Mouse (Mus musculus) cerebellum, adult (tissue): Measurements from ENCODE around the gene Tubb1.

Experiments
- ATAC-seq: cut with Nextera tagmentation; 2 replicates; pipeline ENCODE4 v1.9.2; 2017; ENCODE audit warnings: mild to moderate bottlenecking, moderate library complexity, mixed read lengths; ENCODE audit not compliant: insufficient number of reproducible peaks, low FRiP score, low TSS enrichment

Gene Tubb1

DNA sequence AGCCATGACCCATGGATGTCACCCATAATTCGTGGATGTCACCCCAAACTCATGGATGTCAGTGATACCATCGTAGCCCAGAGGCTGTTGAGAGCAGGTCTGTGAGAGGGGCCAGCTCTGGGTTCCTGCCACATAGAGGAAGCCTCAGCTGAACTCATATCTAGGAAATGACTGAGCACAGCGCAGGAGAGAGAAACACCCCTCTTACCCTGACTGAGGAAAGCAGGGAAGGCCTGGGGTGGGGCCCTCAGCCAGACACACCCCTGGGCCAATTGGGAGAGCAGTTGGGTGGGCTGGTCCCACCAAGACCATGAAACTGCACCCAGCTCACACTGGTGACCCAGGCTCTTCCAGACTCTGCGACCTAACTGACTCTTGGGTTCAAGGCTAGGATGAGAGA lies at the start of gene Tubb1:
TSS of gene Tubb1 (plus strand) at position 343 of the 400 bp plus-strand sequence.
- ATAC-seq = no peak

DNA sequence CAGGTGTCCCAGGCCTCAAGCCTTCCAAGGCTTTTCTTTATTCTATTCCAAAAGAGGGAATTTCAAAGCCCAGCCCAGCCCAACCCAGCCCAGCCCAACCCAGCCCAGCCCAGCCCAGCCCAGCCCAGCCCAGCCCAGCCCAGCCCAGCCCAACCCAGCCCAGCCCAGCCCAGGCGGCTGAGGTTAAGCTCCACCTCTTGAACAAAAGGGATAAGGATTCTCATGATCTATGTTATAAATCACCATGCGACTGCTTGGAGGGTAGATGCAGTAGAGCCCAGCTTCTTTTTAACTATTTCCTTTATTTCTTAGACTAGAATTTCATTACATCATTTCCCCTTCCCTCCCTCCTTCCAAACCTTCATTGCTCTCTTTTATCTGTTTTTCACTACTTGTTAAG lies 40.3 kb upstream of the Tubb1 start:
- no peak for ATAC-seq

DNA sequence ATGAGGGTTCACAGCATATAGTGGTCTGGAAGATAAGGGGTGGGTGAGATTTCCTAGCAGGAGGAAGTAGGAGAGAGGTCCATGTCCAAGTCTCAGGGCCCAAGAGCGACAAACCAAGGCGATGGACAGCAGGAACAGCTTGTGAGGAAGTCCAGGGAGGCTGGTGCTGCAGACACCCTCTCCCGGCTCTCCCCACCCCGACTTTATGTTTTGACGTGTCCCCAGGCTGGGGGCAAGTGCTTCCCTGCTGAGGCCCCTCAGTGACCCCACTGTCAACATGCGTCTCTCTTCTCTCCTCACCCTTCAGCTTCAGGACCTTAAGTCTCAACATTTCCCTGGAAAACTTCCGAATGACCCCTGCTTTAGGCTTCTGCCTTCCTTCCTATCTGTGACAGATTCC lies 37.4 kb upstream of the Tubb1 start:
- ATAC-seq = no peak

DNA sequence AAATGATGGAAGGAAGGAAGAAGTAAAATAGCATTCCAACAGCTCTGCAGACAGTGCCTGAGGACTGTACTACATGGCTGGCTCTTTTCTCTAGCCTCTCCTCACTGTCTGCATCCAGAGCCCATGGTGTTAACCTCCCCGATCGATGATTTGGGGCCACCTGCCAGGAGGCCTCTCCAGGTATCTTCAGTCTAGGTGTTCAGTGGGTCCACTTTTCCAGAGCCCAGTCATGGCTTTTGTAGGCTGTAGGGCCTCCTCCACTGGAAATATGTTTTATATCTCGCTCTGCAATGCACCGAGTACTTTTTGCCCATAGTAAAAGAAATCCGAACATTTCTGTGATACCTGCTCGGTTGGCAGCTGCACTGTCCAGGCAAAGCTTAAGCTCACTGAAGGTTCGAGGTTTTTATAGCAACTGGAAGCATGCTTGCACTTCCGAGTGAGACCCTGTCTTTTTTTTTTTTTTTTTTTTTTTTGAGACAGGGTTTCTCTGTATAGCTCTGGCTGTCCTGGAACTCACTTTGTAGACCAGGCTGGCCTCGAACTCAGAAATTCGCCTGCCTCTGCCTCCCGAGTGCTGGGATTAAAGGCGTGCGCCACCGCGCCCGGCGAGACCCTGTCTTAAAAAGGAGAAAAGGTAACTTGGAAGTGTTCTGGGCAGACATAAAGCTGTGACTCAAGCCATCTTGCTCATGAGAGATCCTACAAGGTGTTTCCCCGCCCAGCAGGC lies 35.3 kb upstream of the Tubb1 start:
- no peak for ATAC-seq

- ATAC-seq = peak; percentile 87
Observed at GRCm38 (mm10) chr2:174415731-174416310, 34.7 kb upstream of the Tubb1 start, which contains the start of gene Nelfcd. Nelfcd (plus strand) TSS chr2:174415804.

- no peak for ATAC-seq
Observed at GRCm38 (mm10) chr2:174421107-174421506, 29.4 kb upstream of the Tubb1 start.

DNA sequence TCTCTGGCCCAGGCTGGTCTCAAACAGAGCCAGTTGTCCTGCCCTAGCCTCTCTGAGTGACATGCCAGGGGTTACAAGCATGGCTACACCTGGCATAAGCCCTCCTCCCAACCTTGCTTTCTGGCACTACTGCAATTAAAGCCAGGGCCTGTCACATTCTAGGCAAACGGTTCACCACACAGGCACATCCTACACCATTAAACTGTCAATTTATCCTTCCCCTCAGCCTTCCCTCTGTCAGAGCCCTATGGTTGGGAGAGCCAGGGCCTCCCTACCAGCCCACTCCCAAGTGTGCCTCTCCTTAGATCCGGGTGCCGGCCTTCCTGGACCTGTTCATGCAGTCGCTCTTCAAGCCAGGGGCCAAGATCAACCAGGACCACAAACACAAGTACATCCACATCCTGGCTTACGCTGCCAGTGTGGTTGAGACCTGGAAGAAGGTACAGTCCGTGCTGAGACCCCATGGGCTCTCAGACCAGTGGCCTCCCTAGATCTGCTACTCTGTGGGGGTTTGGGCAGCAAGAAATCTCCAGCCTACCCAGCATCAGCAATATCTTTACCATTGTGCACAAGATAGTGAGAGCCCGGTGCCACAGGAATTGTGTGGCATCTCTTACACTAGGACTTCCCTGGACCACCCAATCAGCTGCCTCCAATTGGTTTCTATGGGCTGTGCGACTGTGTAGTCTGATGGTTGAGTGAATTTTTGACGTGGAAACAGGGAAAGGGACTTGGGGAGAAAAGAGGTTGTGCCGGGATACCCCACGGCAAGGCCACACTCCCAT lies 26.0 kb upstream of the Tubb1 start:
- no peak for ATAC-seq

DNA sequence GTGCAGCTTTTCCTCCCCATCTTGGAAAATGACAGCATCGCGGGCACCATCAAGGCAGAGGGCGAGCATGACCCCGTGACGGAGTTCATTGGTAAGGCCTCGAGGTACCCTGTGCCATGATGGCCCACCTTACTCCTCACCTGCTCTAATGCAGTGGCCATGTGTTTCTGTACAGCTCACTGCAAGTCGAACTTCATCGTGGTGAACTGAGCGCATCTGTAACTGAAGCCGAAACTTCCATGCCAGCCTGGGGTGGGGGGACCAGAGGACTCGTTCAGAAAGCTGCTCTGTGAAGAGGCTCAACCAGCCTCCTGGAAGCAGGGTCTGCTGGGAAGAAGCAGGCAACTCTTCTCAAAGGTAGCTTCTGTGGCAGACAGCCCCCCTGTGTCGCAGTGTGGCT lies 23.6 kb upstream of the Tubb1 start:
- ATAC-seq = no peak

DNA sequence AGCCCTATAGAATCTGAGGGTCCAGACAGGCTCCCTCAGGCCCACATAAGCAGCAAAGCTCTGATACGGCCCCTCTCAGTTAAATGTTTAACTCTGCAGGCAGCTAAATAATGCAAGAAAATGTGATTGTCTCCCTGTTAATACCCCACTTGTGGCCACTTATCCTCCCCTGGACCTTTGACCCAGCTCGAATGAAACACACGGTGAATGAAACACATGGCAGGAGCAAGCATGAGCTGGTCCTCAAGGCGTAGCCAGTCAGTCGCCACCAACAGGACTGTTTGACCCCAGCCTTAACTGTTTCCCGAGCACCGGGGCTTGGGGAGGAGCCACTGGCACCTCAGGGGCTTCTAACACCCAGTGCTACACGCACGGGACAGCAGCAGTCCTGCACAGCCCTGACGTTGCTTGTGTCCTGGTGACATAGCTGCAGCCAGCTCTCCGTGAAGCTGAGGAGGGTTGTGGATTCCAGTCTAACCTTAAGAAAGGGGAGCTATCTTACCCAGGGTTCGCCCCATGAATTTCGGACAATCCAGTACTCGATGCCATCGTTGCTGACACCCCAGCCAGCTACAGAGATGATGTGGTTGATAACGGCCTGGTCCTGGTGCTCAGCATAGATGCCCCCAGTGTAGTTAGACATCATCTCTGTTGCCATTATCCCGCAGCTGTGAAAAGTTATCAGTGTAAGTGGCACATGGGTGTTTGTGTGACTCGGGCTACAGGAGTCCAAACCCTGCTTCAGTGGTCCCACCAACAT lies 22.2 kb upstream of the Tubb1 start:
- ATAC-seq = no peak

DNA sequence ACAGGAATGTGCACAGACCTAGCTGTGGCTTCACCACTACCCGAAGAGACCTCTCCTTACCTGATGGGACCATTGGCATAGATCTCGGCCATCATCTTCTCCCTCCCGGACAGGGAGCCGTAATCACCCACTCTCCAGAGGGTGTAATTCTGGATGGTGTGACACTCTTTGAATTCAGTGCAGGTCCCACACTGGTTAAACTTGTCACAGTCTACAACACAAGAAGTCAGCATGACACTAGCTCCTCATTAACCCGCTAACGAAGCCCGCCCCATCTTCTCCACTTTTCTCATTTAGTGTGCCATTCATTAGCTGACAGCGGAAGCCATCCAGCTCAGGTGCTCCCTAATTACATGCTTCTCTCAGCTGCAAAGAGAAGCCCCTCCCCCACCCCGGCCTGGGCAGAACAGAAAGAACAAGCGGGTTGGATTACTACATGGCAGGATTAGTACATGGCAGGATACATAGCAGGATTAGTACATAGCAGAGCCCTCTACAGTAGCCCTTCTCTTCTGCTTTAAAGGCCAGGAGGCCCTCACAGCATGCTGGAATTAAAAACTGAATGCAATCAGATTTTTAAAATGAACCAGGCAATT lies 21.4 kb upstream of the Tubb1 start:
- no peak for ATAC-seq

GRCm38 (mm10) chr2:174434943-174435342 lies 15.6 kb upstream of the Tubb1 start:
- no peak for ATAC-seq

- no peak for ATAC-seq
Observed at GRCm38 (mm10) chr2:174436076-174436701, 14.3 kb upstream of the Tubb1 start.

- no peak for ATAC-seq
Observed at GRCm38 (mm10) chr2:174436916-174437696, 13.4 kb upstream of the Tubb1 start.

- no peak for ATAC-seq
Observed at GRCm38 (mm10) chr2:174437697-174437982, 12.9 kb upstream of the Tubb1 start.

GRCm38 (mm10) chr2:174438181-174438580 lies 12.3 kb upstream of the Tubb1 start:
- no peak for ATAC-seq

DNA sequence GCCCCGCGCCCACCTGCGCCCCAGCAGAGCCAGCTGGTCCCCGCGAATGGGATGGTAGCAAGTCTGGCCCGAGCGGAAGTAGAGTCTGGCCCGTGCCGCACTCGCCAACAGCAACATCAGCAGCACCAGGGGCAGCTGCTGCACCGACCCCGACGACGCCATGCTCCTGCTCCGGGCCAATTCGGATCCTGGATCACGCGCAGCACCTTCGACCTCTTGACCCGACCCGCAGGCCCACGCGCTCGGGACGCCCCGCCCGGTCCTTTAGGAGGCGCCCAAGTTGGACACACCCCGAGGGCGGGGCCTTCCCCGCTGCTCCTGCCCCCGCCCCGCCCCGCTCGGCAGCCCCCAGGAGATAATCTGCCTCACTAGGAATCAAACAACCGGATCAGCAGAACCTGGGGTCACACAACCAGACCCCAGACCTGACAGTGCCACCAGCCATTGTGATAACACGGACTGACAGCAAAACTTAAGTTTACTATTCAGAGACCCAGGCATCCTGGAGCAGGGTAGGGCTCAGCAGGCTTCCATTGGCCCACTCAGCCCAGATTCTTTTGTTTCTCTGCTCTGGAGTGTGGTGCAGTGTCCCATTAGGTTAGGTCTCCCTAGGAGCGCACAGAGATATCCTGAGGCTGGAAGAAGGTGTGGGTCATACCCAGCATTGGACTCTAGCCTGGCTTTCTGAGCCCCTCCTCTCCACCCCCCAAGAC lies 11.6 kb upstream of the Tubb1 start, which contains the start of gene Ctsz:
TSS of gene Ctsz (minus strand) at position 303 of the 713 bp plus-strand sequence.
- peak; percentile 36; the same call in 1 of the 2 replicates for ATAC-seq

- no peak for ATAC-seq
Observed at GRCm38 (mm10) chr2:174439450-174439838, 11.1 kb upstream of the Tubb1 start.

DNA sequence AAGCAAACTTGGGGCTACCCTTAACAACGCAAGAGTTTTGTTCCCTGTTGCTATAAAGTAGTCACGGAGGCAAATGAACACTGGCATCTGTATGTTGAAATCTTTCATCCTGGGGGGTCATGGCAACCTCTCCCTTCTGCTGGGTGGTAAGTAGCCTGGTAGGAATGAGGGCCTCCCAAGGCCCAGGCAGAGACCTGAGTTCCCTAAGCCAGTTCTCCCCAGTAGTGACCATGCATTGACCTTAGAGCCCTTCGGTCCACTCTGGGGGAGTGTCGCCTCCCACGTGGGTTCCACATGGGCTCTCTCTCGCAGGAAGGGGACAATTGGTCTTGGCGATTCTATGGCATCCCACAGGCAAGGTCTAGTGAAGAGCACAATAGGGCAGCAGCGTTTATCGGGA lies 10.5 kb upstream of the Tubb1 start:
- ATAC-seq = no peak

- no peak for ATAC-seq
Observed at GRCm38 (mm10) chr2:174441898-174442297, 8.6 kb upstream of the Tubb1 start.
